Mouse (Mus musculus): Measurements from ENCODE around the gene Siae.

The Siae gene

DNA sequence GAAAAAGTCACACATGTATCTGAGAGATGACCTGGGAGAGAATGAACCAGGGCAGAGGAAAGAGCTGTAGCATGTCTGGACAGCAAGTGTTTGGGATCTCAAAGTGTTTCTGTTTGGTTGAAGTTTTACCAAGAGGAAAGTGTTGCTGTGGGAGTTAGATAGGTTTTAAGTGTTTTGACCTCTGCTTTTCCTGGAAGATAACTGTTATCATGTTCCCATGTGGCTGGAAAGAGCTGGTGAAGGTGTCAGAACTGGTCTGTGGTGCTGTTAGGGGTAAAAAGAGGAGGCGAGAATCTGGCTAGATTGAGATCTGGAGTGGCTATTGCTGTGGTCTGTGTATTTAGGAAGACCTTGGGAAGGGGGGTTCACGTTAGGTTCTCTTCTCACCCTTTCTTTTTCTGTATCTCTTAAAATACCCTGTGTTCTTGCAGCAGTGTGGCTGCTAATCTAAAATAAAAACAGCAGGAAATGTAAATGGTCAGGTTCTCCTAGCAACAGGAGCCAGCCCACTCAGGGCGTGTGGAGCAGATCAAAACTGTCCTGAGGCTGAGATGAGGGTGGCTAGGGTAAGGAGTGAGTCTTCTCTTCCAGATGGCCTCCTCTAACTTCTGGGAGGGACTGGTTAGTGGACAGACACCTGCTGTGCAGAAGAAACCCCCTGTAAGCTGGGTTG is 16.8 kb downstream of the Siae start:
- DNase-seq = no peak

DNA sequence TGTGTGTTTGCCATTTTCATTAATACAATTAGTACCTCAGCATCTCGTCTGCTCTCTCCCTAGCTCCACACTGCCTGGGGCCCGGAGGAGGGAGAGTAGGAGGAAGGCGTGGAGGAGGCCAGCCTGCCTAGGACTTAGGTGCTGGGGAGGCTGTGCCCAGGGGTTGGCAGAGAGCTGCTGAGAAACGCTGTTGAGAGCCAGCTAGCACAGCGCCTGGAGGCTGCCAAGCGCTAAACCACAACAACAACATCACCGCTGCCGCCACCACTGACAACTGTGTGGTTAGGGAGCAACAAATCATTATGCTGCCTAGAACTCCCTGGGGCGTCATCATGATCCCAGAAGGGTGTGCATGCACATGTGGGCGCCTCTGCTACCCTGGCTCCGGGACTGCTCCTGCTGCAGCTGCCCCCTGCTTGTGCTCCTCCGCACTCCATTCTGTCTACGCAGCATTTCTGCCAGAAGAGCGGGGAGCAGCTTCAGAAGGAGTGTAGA is 21.0 kb downstream of the Siae start:
- DNase-seq = peak; percentile 24

DNA sequence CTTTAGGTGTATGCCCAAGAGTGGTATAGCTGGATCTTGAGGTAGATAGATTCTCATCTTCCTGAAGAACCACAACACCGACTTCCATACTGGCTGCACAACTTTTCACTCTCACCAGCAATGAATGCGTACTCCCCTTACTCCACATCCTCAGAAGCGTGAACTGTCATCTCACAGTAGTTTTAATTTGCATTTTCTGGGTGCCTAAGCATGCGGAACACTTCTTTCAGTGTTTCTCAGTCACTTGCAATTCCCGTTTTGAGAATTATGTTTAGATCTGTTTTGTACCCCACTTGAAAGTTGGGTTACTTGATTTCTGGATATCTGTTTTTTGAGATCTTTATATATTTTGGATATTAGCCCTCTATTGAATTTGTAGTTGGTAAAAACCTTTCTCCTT is 28.1 kb downstream of the Siae start:
- no peak for DNase-seq

GRCm38 (mm10) chr9:37586718-37587117 is 31.2 kb downstream of the Siae start:
- DNase-seq = no peak

DNA sequence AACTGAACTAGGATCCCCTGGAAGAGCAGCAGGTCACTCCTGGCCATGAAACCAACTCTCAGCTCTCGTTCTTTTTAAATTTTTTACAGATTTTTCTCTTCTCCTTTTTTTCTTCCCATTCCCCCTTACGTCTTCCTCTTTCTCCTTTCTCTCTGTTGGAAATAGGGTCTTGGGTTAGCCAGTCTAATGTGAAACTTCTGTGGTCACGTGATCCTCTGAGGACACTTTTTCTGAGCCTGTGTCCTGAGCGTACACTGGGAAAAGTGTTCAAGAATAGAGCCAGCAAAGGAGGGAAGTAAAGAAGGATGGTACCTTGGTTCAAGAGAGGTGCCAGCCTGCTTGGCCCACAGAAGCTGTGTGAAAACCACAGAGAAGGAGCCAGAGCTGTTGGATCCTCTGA is 34.9 kb downstream of the Siae start:
- DNase-seq = no peak

DNA sequence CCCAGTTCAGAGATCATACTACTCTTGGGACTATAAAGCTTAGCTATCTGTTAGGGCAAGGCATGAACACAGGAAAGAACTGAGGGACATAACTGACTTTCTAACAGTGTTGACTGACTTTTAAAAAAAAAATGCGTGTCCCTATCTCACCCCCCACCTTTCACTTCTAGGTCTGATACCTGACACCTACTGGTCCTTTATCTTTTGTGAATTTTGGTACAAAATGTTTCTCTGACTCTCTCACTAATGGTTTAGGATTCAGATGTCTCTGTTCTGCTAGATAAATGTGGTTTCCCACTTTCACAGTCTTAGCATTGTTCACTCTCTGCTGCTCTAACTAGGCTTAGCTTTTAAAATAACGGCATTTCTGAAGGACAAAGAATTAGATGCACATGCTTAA is 36.5 kb downstream of the Siae start:
- no peak for DNase-seq

DNA sequence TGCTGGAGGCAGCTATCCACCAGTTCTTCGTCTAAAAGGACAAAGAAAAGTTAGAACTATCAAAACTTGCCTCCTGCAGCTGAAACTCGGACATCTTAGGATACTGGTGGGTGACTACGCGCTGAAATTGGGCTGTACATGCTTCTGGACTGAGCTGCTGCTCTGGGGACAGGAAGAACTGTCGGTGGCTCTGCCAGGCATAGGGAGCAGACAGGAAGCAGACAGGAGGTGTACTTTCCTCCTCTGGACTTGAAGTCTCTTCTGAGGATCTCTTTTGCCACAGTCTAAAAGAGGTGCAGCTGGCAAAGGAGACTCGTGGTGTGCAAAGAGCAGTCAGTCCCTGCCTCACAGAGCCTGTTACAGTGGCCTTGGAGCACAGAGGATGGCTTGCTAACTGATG is 37.1 kb downstream of the Siae start:
- DNase-seq = no peak

- no peak for DNase-seq
These were observed 38.2 kb downstream of the Siae start for GRCm38 (mm10) chr9:37593690-37594089.

GRCm38 (mm10) chr9:37595570-37595969 is 40.1 kb downstream of the Siae start:
- no peak for DNase-seq

DNA sequence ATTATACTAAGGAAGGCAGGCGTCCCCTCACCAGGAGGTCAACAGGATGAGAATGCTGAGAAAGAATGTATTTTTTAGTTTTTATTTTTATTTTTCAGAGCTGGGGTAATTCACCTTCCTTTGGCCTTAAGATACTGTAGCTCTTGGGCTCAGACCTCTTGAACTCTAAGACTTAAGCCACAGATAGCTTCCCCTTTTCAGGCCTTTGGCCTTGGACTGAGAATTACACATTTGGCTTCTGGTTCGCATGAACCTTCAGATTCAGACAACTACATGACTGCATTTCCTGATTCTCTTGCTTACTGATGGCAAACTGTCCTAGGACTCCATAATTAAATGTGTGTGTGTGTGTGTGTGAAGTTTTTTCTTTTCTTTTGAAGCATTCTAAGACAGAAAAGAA is 43.1 kb downstream of the Siae start:
- no peak for DNase-seq

GRCm38 (mm10) chr9:37600538-37601205 is 45.2 kb downstream of the Siae start:
- no peak for DNase-seq

GRCm38 (mm10) chr9:37605089-37605488 is 49.6 kb downstream of the Siae start:
- DNase-seq = no peak

DNA sequence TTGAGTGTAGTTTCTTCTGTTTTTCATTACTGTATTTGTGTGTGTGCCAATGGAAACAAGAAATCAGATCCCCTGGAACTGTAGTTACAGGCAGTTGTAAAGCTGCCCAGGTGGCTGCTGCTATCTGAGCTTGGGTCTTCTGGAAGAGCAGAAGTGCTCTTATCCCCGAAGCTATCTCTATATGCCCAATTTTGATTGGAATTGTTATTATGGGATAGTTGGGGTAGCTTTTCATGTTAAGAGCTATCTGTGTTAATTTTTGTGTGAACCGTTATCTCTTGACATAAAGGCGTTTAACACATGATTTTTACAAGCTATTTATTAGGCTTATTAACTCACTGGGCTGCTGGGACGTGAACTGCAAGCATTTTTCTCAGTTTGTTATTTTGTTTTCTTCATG is 54.1 kb downstream of the Siae start:
- DNase-seq = no peak

- peak; percentile 95 for DNase-seq
These were observed 57.8 kb downstream of the Siae start, which contains the start of gene Spa17 for GRCm38 (mm10) chr9:37613182-37613910. Gene Spa17, minus strand, starts transcription at chr9:37613722.

- DNase-seq = no peak
These were observed 58.4 kb downstream of the Siae start for GRCm38 (mm10) chr9:37613911-37614280.

DNA sequence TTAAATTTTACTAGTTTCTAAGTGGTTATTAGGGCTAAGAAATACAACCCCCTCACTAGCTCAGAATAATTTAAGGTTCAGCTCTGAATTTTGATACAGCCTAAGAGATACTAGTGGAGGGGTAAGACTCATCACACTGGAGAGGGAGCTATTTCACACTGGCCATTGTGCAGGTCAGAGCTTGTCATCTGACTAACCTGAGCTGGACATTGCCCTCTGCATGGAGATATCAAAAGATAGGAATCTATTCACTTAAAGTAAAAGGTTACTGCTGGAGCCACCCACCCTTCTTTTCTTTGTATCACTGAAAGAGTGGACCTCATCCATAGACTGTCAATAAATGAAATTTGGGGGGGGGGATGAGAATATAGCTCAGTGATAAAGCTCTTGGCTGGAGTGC is 58.8 kb downstream of the Siae start:
- DNase-seq = no peak

DNA sequence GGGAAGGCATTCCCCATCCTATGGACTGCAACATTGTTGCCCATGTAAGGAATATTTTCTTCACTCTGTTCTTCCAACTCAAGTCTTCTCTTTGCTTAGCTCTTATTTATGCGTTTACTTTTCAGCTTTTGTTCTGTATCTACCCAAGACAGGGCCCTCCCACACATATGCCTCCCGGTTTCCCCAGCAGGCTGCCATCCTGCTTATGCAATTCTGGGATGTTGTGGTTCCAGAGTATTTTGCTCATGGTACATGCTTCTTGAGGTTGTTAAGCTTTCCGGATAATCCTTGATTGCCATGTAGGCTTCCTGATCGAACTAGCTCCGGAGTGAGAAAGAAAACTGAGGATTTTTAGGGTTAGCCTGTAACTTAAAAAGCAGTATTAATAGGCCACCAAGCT is 59.7 kb downstream of the Siae start:
- no peak for DNase-seq

GRCm38 (mm10) chr9:37616770-37617169 is 61.3 kb downstream of the Siae start:
- peak; percentile 42 for DNase-seq

GRCm38 (mm10) chr9:37621290-37621689 is 65.8 kb downstream of the Siae start:
- no peak for DNase-seq

GRCm38 (mm10) chr9:37623981-37624380 is 68.5 kb downstream of the Siae start:
- DNase-seq = no peak

- DNase-seq = no peak
These were observed 69.0 kb downstream of the Siae start for GRCm38 (mm10) chr9:37624502-37624901.

DNA sequence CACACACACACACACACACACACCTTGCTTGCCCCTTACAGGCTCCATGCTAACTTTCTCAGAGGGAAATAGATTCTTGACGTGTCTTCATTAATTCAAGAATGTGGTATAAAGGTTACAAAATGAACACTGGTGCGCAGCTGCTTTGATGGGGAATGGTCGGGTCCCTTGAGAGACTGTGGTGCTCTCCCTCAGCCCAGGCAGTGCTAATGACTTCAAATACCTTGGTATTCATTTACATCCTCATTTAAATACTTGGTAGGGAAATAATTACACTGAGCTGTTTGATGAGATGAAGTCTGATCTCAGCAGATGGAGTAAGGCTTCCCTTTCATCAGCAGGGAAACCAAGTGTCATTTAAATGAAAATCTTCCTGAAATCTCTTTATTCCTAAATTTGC is 69.6 kb downstream of the Siae start:
- no peak for DNase-seq

GRCm38 (mm10) chr9:37625641-37626040 is 70.1 kb downstream of the Siae start:
- DNase-seq = no peak

- DNase-seq = no peak
These were observed 70.6 kb downstream of the Siae start for GRCm38 (mm10) chr9:37626103-37626567.

Measured in thymus, postnatal 14 days (tissue).